Mouse (Mus musculus): ENCODE data around the gene Gstt4. TPM values are rescaled to one million over a fixed set of nuclear protein-coding genes. Genes with fewer than 3 reads are reported as not detected.

The Gstt4 gene
- polyA plus RNA-seq, 1 experiment from 2014 or later: 0.14 TPM

DNA sequence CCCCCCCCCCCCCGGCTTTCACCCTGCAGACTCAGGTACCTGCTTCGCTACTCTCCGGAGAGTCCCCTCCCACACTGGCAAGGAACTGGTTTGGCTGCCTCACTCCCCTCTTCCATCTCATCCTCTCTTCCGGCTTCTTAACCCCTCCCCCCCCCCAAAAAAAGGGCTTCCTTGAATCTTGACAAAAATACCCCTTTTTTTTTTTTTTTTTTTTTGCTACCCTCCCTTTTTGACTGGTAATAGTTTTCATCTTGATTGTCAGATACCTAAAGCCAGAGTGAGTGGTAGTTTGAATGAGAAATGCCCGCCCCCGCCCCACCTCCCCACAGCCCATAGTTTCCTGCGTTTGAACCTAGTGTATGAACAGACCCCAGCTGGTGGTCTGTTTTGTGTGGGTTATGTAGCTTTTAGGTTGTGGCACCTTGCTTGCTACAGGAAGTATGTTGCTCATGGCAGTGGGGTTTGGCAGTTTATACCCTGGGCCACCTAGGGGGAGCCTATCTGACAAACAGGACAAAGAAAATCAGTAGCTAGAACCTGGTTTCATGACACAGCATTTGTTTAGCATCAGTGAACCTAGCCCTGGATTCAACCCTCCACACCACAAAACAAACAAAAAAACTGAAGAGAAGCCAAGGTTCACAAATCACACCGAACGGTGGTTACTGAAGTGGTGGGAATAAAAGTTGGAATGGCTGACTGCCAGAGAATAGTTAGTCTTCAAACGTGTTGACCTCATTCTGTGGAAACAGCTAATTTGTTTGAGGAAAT lies 13.6 kb upstream of the Gstt4 start:
- DNase-seq (ENCODE audit: low spot score): peak; percentile 92

DNA sequence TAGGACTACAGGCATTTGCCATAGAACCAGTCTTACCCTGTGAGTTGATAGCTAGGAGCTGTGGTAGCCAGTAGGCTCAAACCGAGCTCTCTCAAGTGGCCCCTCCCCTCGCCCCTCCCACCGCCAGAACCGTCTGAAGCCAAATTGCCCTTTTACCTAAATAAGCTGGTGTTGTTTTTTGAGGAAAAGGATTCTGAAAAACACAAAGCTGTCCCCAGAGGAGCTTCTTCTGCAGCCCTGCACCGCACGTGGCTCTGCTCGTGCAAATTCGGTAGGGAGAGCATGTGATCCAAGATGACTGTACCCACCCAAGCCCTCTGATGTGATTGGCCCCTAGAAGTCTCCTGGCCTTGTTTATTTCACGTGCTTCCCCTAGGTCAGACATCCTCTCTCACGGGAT lies 13.0 kb upstream of the Gstt4 start:
- peak; percentile 82 for DNase-seq (ENCODE audit: low spot score)

DNA sequence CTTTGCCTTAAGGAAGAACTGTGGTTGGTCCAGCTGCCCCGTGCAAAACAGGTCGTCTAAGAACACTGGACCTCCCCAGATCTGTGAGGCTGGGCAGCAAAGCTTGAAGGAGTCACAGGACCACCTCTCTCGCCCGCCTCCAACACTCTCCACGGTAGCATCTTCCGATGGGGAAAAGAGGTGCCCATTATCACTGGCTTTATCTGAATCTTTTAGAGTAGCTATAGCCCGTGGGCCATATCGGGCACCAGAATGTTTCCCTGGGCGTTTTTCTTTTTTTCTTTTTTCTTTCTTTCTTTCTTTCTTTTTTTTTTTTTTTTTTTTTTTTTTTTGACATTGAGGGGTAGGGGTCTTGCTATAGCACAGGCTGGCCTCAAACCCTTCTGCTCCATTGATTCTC lies 12.4 kb upstream of the Gstt4 start:
- no peak for DNase-seq (ENCODE audit: low spot score)

DNA sequence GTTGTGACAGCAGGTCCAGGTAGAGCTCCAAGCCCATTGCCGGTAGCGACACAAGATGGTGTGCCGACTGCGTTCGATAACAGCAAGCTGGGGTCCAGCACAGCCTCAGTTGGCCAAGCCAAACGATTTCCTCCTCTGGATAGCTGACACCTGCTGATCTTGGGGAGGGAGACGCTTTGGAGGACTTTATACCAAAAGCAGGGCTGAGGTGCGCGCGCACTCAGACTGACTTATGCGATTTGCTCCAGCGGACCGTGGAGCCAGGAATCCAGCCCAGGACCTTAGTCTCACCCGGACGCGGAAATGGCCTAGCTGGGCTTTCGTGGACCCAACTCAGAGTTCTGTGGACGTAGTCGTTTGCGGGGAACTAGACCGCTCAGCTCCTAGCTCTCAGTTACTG lies 11.9 kb upstream of the Gstt4 start:
- peak; percentile 83 for DNase-seq (ENCODE audit: low spot score)

DNA sequence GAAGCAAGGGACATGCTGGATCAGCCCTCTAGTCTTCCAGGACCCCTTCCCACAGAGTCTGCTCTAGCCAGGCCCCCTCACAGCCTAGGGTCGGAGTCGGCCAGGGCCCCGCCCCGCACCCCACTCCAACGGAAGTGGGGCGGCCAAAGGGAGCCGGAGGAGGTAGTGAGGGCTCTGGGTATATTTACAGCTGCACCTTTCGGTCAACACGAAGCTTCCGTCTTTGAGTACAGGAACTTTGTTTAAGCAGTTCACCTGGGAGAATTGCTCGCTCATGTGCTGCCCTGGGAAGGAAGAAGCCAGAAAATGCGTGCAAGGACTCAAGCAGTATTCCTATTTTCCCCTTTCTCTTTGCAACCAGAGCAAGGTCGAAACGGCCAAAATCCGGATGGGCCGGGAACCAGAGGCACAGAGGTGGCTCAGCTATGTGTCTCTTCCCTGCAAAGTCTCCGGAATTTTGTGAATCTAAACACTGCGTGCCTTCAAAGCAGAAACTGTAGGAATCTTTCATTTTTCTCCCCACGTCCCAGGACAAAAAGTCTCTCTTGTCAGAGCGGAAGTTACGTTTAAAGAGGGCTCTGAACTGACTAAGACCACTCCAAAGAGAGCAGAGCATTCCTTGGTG lies 11.2 kb upstream of the Gstt4 start:
- DNase-seq (ENCODE audit: low spot score): peak; percentile 23

DNA sequence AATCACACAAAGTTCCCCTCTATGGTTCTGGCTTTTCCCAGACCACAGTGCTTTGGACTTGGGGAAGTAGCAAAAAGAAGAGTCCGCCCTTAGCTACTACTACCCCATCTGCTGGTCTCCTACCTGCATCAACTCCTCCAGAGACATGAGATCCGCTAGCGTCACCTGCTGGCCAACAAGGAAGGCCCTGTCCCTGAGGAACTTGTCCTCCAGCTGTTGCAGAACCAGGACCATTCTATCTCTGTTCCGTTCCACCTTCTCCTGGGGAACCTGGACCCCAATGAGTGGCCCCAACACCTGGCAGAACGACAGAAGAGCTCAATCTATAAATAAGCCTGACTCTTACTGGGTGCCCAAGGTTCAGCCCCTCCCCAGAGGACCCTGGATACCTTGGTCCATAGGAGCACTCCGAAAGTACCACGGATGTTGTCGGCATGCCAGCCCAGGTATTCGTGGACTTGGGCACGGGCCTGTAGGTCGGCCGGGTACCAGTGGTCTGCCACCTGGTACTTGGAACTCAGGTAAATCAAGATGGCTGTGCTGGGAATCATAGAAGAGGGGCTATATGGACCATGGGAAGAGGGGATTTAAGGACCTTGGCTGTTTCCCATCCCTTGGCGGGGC lies 10.0 kb upstream of the Gstt4 start:
- peak; percentile 79 for DNase-seq (ENCODE audit: low spot score)

DNA sequence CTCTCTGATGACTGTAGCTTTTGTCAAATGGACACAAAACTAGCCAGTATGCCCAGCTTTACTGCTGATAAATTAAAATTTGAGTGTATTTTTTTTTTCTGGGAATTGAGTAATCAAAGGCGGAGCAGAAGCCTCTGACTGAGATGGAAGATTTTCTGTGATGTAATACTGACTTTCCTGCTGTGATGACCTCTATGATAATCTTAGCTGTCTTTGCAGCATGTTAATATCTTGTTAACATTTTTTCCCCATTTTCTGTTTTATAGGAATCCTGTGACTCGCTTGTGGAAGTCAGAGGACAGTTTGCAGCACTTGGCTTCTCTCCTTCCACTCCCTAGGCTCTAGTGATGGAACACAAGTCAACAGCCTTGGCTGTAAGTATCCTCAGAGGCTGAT lies 7.9 kb upstream of the Gstt4 start:
- no peak for DNase-seq (ENCODE audit: low spot score)

DNA sequence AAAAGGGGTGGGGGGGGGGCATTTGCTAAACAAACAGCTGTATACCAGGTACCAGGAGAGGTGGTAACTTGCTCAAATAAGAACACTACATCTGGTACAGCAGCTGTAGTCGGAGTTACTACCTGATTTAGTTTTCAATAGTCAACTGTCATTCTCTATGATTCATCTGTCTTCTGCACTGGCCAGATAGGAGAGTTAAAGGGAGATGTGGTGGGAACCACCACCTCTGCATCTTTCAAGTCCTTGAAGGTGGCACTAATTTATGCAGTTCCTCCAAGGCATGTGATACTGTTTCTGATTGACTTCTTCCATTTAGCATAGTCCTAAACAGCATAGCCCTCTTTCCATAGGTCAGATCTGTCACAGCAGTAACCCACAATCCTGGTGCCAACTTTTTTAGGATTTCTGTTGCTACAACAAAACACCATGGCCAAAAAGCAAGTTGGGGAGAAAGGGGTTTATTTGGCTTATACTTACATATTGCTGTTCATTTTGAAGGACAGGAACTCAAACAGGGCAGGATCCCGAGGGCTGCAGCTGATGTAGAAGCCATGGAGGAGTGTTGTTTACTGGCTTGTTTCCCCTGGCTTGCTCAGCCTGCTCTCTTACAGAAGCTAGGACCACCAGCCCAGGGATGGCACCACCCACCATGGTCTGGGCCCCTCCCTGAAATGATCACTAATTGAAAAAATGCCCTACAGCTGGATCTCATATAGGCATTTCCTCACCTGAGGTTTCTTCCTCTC lies 7.4 kb upstream of the Gstt4 start:
- no peak for DNase-seq (ENCODE audit: low spot score)

DNA sequence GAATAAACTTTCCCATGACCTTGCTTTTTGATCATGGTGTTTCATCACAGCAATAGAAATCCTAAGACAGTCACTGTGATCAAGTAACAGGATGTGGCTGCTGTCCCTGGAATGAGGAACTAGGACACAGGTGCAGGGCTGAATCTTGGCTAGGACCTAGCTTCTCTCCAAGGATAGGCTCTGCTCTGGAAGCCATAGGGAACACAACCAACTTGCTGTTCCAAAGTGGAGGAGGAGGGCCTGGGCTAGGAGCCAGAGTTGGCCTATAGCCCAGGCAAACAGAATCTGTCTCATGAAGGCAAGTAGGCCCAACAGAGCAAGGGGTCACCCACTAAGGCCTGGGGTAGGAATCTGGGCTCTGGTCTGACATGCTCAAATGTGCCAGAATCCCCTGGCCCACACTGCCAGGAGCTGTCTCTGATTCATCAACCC lies 6.2 kb upstream of the Gstt4 start:
- DNase-seq (ENCODE audit: low spot score): no peak

DNA sequence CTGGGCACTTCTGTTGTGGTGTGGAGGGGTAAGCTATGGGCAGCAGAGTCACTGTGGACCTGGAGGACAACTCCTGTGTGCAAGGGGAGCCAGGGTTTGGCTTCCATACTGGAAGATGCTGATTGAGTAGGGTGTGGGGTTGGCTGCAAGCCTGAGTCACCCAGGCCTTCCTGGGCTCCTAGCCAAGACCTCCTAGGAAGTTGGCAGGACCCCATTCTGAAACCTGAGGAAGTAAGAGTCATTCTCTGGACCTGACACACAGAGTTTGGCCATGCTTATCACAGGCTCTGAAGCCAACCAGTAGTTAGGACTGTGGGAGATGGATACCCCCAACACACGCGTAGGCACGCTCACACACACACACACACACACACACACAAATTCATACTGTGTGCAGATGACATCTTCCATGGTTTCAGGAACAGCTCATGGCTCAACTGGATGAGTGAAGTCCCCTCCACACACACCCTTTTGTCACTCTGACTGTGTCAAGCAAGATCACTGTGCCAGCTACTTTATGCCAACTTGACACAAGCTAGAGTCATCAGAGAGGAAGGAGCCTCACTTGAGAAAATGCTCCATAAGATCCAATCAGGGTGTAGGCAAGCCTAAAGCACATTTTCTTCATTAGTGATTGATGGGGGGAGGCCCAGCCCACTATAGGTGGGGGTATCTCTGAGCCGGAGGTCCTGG lies 5.5 kb upstream of the Gstt4 start:
- no peak for DNase-seq (ENCODE audit: low spot score)

DNA sequence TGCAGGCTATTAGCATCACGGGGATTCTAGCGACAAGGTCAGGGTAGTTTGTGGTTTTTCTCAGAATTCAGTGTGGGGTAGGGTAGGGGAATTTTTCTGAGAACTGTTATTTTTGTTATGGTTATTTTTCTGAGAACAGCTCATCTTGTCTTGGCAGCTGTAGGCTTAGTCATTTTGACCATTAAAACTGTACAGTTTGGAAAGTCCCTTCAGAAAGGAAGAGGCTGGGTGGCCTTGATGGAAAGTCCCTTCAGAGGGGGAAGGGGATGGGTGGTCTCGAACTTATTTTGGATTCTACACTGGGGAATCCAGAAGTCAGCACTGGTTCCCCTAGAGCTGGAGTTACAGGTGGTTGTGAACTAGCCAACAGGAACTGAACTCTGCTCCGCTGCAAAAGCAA lies 2.2 kb upstream of the Gstt4 start:
- DNase-seq (ENCODE audit: low spot score): no peak

DNA sequence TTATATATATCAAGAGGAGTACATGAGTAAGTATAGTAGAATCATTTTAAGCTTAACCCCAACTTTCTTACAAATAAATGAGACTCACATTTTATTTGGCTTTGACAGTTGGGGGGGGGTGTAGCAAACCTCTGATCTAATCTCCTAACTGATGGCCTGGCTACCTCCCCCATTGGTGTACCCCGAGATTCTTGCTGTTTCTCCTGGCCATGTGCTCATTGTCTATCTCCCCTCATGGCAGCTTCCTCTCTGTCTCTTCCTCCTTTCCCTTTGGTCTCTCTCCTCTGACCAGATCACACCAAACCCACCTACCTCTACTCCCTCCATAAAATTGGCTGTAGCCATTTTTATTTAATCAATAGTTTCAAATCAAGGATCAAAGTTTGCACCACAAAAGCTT lies 1.4 kb upstream of the Gstt4 start:
- no peak for DNase-seq (ENCODE audit: low spot score)

DNA sequence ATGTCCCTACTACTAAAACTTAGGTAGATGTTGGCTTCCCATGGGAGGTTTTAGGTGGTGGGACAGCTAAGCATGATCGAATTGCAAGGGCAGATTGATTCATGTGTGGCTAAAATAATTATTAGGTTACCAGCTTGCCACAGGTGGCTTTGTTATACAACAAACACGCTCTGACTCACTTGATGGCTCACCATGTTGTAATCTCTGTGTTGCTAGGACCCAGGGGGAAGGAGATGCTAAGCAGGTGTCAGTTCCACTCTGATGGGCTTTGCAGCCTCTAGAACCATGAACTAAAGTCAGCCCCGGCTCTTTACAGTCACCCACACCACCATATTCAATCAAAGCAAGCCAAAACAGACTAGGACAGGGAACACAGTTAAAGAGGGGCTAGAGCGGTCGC lies 2.5 kb downstream of the Gstt4 start:
- no peak for DNase-seq (ENCODE audit: low spot score)

DNA sequence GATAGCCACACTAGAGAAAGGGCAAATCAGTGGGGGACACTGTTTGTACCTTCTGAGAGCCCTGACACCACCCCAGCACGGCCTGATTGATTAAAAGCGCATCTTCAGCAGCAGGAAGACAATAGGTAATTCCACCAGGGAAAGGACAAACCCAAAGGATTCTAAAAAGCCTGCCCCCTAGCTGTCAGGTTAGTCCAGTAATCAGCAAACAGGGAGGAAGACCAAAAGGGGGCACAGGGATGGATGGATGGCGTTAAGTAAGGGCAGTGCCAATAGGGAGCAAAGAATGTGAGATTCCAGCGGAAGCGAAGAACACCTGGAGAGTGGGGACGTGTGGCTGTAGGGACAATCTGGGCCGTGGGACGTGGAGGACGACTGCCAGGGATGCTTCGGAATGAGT lies 3.7 kb downstream of the Gstt4 start:
- DNase-seq (ENCODE audit: low spot score): no peak

DNA sequence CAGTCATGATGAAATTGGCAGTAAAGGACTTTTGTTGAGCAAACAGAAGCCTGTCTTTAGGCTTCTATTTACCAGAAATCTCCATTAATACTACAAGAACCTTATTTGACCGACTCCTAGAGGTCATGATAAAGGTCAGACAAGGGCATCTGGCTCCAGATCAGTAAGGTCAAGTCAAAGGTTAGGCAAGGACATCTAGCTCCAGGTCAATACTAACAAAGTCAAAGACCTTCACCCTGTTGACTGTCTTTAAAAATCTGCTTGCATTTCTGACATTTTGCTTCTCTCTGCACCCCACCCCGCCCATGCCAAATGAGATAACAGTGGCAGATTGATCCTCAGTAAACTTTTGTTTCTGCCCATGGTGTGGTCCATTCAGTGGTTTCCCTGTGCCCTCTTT lies 18.1 kb downstream of the Gstt4 start:
- DNase-seq (ENCODE audit: low spot score): no peak

DNA sequence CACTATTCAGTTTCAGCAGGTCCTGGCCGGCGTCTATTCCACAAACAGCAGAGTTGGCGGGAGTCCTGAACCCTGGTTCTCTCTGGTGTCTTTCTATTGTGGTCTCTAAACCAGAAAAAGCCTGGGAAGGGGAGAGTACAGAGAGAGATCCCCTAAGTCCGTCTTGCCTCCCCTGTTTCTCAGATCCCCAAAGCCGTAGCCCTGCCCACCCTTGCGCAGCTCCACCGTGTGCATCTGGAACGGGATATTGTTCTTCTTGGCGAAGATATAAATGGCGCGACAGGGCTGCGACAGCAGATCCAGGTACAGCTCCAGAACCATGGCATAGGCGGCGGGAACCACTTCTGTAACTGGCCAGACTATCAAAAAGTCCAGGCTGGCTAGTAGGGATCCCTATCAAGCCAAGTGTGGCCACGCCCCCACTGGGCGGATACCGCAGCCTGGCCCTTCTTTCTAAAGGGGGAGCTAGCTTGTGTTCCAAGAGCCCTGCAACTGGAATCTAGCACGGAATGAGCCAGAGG lies 24.1 kb downstream of the Gstt4 start, which contains the start of gene Gstt1:
TSS of gene Gstt1 (minus strand) at position 409 of the 521 bp plus-strand sequence.
- no peak for DNase-seq (ENCODE audit: low spot score)

DNA sequence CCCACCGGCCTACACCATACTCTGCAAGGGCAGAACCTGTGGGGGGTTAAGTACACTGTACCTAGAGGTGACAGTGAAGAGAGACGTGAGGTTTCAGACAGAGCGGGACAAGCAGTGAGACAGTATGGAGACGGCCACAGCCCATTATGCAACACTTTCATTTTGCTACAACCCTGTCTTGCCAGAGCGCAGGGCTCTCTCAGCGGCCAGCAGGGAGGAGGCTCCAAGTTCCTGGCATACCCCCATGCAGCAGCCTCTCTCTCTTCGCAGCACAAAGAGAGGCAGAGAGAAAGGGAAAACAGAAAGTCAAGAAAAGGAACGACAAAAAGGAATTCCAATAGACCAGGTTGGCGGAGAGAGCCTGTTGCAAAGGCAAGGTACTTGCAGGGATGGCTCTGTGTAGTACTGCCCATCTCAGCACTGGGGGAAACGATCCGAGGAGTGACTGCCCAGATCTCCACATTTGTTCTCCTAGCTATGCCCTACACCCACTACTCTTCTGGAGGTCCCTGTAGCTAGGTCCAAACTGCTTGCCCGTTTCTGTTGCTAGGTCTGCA lies 24.6 kb downstream of the Gstt4 start:
- peak; percentile 13 for DNase-seq (ENCODE audit: low spot score)

DNA sequence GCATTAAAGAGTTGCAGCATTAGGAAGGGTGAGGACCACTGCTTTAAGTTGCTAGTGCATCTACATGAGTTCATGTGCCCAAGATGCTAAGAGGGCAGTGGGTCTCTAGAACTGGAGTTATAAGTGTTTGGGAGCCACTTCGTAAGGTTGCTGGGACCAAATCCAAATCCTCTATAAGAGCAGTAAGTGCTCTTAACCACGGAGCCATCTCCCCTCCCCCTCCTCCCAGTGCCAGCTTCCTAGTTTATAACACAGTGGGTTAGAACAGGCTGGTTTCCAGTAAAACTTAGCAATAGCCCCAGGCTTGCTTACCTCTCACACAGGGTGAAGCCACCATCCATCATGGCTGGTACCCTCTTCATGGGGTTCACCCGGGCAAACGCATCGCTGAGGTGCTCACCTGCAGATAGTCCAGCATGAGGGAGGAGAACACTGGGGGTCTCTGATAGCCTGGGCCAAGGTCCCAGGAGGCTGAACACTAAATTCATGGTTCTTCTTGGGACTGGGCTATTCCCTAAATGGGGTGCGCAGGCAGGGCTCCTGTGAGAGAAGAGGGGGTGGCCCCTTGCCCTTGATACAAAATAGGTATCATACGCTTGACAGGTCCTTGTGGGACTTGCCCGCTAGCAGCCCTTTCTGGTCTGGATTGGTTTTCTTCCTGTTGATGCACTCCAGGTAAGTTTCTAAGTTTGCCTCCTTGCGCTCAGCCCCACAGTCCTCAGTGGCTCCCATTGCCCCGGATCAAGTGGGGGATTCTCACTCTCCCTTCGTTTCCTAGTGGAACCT lies 25.4 kb downstream of the Gstt4 start:
- no peak for DNase-seq (ENCODE audit: low spot score)

DNA sequence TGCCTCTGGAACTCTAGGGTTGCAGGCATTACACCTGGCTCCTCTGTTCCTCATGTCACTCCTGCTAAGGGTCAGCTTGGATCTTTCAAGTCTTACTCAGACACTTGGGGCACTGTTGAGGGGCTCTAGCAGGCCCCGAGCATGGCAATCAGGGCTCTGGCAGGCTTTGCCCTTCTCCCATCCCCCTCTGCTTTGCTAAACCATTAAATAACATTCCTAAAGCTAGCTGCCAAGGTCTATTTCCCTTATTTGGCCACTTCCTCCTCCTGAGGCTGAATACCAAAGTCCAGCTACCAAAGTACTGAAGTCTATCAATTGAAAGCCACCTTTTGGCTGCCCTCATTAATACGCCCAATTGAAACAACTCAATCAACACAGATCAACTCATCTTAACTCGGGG lies 27.5 kb downstream of the Gstt4 start:
- no peak for DNase-seq (ENCODE audit: low spot score)

DNA sequence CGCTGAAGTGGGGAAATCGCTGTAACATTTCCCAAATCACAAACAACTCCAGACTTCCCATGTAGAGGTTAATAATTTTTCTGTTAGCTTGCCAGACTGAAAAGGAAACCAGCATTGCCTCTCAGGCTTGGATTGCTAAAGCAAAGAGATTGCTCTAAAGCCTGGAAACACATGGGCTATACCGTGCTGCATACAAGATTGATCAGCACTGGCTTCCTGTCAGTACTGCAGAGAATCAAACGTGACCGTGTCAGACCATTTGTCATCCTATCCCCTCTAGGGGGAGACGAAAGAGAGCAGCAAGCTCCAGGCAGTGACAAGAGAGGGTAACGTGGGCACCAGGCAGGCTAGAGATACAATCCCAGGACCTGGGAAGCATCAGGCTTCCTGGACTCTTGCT lies 31.6 kb downstream of the Gstt4 start:
- peak; percentile 26 for DNase-seq (ENCODE audit: low spot score)
